Mouse (Mus musculus): Measurements from ENCODE around the gene Spata13. TPM values are rescaled to one million over a fixed set of nuclear protein-coding genes. Genes with fewer than 3 reads are reported as not detected.
A peak's percentile ranks its signal among the peaks of the same experiment; 100 is the strongest.

Spata13 gene
- total and polyA plus RNA-seq, 3 experiments: 0.39 to 1.5 TPM; not detected in 1

- TF ChIP-seq ZNF384 (IDR thresholded peaks at IDR 0.05; ENCODE audit: low read depth, low read length) (no peak), GATA1 (IDR thresholded peaks at IDR 0.05; ENCODE audit: low read depth, low read length) (no peak), E2F4 (IDR thresholded peaks at IDR 0.05; ENCODE audit: borderline replicate concordance, low read depth, low read length) (no peak), ELF1 (IDR thresholded peaks at IDR 0.05; ENCODE audit: low read depth, low read length) (peak; percentile 74), MYC (IDR thresholded peaks at IDR 0.05; ENCODE audit: low read depth, low read length) (peak; percentile 83)
Observed at GRCm38 (mm10) chr14:60784427-60785315, 150.9 kb downstream of the Spata13 start, which contains the start of gene Mipep (continued).

GRCm38 (mm10) chr14:60790103-60790502 lies 156.3 kb downstream of the Spata13 start:
- no peak for TF ChIP-seq EP300 (IDR thresholded peaks at IDR 0.05; ENCODE audit: low read depth in 1 of 2, low read length in 2 of 2)
- TF ChIP-seq JUND (IDR thresholded peaks at IDR 0.05; ENCODE audit: low read depth, low read length): no peak
- TF ChIP-seq RAD21 (IDR thresholded peaks at IDR 0.05; ENCODE audit: low read depth, low read length): peak; percentile 42
- no peak for TF ChIP-seq ZNF384 (IDR thresholded peaks at IDR 0.05; ENCODE audit: low read depth, low read length)
- TF ChIP-seq KAT2A (conservative IDR thresholded peaks at IDR 0.05; ENCODE audit: low read depth, low read length): no peak
- no peak for TF ChIP-seq ZC3H11A (IDR thresholded peaks at IDR 0.05; ENCODE audit: low read depth, low read length)
- no peak for TF ChIP-seq NELFE (IDR thresholded peaks at IDR 0.05; ENCODE audit: low read depth, low read length)
- TF ChIP-seq RCOR1 (IDR thresholded peaks at IDR 0.05; ENCODE audit: low read depth, low read length): no peak
- peak; percentile 63 to 72 (median 68) for TF ChIP-seq CTCF (IDR thresholded peaks at IDR 0.05 in 2 of 3, conservative IDR thresholded peaks at IDR 0.05 in 1 of 3; ENCODE audit: control insufficient read depth in 1 of 3, insufficient read depth in 1 of 3, low read depth in 2 of 3, low read length in 3 of 3, poor library complexity in 1 of 3, severe bottlenecking in 1 of 3)
- TF ChIP-seq MXI1 (IDR thresholded peaks at IDR 0.05; ENCODE audit: low read depth, low read length): no peak
- peak; percentile 44 for TF ChIP-seq SMC3 (IDR thresholded peaks at IDR 0.05; ENCODE audit: low read depth, low read length)
- no peak for TF ChIP-seq UBTF (IDR thresholded peaks at IDR 0.05; ENCODE audit: borderline replicate concordance, insufficient read depth, low read depth, low read length)
- TF ChIP-seq POLR2A (IDR thresholded peaks at IDR 0.05; ENCODE audit: control insufficient read depth in 1 of 2, insufficient read depth in 1 of 2, low read depth in 1 of 2, low read length in 2 of 2, poor library complexity in 1 of 2): no peak
- TF ChIP-seq TCF12 (IDR thresholded peaks at IDR 0.05; ENCODE audit: low read depth, low read length): no peak
- TF ChIP-seq MAFK (IDR thresholded peaks at IDR 0.05; ENCODE audit: borderline replicate concordance, low read depth, low read length): no peak
- TF ChIP-seq GATA1 (IDR thresholded peaks at IDR 0.05; ENCODE audit: low read depth, low read length): no peak
- TF ChIP-seq SIN3A (IDR thresholded peaks at IDR 0.05; ENCODE audit: low read length): no peak
- no peak for TF ChIP-seq E2F4 (IDR thresholded peaks at IDR 0.05; ENCODE audit: borderline replicate concordance, low read depth, low read length)
- no peak for TF ChIP-seq MAX (IDR thresholded peaks at IDR 0.05; ENCODE audit: low read length)
- peaks cover 0 to 3% of the 10 kb centered on the region in 2 experiments; a peak in 2 of 4 replicates for H3K36me3 ChIP-seq (ENCODE audit: control insufficient read depth in 1 of 2, insufficient read depth in 2 of 2, low read length in 2 of 2)
- no peak overlapping the region for H3K4me3 ChIP-seq (ENCODE audit: control insufficient read depth in 1 of 2, insufficient read depth in 1 of 2, low read depth in 2 of 2, low read length in 2 of 2)
- no peaks in the 10 kb centered on the region for H3K27me3 ChIP-seq (ENCODE audit: control insufficient read depth in 1 of 2, insufficient read depth in 2 of 2, low read length in 2 of 2)
- no peaks in the 10 kb centered on the region for H3K4me1 ChIP-seq (ENCODE audit: control insufficient read depth in 1 of 2, insufficient read depth in 2 of 2, low read length in 2 of 2)
- H3K9ac ChIP-seq (ENCODE audit: control insufficient read depth, low read depth, low read length, poor library complexity, severe bottlenecking): no peak overlapping the region
- DNase-seq (ENCODE audit: low read depth, low spot score): peak; percentile 68
- peaks cover 1% of the 10 kb centered on the region; the same call in 1 of the 2 replicates for H3K79me2 ChIP-seq (ENCODE audit: control insufficient read depth, insufficient read depth, low read length, poor library complexity)
- no peak overlapping the region for H3K27ac ChIP-seq (ENCODE audit: control insufficient read depth, low read depth, low read length)
- H3K9me3 ChIP-seq (replicated peaks; ENCODE audit: insufficient read depth, low read length): no peaks in the 10 kb centered on the region

Data from MEL (cell line).